Mouse (Mus musculus): ENCODE results near the gene Crim1. TPM values are rescaled to one million over a fixed set of nuclear protein-coding genes. Genes with fewer than 3 reads are reported as not detected.
A peak's percentile ranks its signal among the peaks of the same experiment; 100 is the strongest.

Gene Crim1
- polyA plus RNA-seq, 1 experiment, result 36.1 TPM

DNA sequence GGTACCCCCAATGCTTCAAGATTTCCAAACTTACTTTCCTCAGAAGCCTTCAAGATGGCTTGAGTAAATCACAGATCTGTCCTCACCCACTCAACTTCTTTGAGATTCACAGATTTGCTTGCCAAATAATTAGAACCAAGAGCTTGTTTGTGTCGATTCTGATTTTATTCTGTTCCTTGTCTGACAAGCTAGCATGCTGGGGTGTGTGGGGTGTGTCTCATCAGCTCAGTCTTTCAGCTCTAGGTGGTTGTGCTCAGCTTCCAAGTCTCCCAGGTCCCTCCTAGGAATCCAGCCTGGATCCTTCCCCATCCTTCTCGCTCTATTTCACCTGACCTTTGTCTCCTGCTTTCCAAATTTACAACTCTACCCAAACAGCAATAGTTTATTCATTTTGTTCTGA lies 27.7 kb upstream of the Crim1 start:
- 49% methylated on average over 2 of the region's 2 CpGs for WGBS
- Histone ChIP-seq H3K27ac (ENCODE audit: insufficient read depth, low read depth, low read length) (no peak overlapping the region), H3K27me3 (ENCODE audit: control insufficient read depth, insufficient read depth, low read length) (no peaks in the 10 kb centered on the region), H3K4me3 (ENCODE audit: low read depth, low read length) (no peak overlapping the region), H3K36me3 (ENCODE audit: control insufficient read depth, insufficient read depth, low read length) (no peaks in the 10 kb centered on the region), H3K4me1 (ENCODE audit: control insufficient read depth, insufficient read depth, insufficient read length, low read length) (no peaks in the 10 kb centered on the region)
- no peak for TF ChIP-seq POLR2A (IDR thresholded peaks at IDR 0.05; ENCODE audit: low read depth, low read length)
- no peak for TF ChIP-seq CTCF (IDR thresholded peaks at IDR 0.05; ENCODE audit: extremely low read depth, insufficient read length, insufficient replicate concordance, low read depth, low read length)

DNA sequence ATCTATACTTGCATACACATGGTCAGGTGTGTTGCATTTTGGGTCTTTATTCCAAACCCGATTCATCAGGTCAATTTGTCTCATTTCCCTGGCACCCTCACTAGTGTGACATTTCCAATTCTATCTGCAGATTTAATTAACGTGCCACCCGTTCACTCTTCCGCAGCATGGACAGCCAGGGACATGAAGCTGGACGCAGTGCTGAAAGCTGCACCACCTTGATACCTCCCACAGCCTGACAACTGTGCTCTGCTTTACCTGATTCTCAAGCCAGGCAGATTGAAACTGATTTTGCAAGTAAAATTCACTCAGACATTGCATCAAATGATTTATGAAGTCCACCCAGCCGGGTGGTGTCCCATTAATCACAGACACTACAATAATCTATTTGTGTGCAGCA lies 19.3 kb upstream of the Crim1 start:
- TF ChIP-seq CTCF (IDR thresholded peaks at IDR 0.05; ENCODE audit: extremely low read depth, insufficient read length, insufficient replicate concordance, low read depth, low read length), result no peak
- no peak for TF ChIP-seq POLR2A (IDR thresholded peaks at IDR 0.05; ENCODE audit: low read depth, low read length)
- no peaks in the 10 kb centered on the region for H3K27me3 ChIP-seq (ENCODE audit: control insufficient read depth, insufficient read depth, low read length)
- WGBS, result 92% methylated on average over 6 of the region's 6 CpGs

DNA sequence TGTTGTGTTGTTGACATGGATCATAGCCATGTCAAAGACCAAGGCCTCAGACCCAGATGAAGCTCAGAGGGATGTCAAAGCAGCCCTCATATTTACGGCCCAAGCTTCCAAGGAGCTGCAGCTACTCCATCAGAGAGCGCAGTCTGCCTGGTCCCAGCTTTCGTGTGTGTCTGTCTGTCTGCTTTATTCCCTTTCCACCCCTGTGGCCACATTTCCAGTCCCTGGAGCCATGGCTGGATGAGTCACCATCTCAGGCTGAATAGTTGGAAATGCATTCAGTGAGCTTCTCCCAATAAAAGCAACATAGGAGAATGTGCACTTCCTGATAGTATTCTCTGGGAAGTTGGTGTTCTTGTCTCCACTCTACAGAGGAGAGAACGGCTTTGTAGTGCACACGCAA lies 3.9 kb upstream of the Crim1 start:
- no peaks in the 10 kb centered on the region for H3K36me3 ChIP-seq (ENCODE audit: control insufficient read depth, insufficient read depth, low read length)
- peaks cover under 1% of the 10 kb centered on the region; the same call in 1 of the 2 replicates for H3K4me1 ChIP-seq (ENCODE audit: control insufficient read depth, insufficient read depth, insufficient read length, low read length)
- 94% methylated on average over 5 of the region's 5 CpGs for WGBS
- H3K27ac ChIP-seq (ENCODE audit: insufficient read depth, low read depth, low read length), result no peak overlapping the region
- no peak for TF ChIP-seq POLR2A (IDR thresholded peaks at IDR 0.05; ENCODE audit: low read depth, low read length)
- no peak for TF ChIP-seq CTCF (IDR thresholded peaks at IDR 0.05; ENCODE audit: extremely low read depth, insufficient read length, insufficient replicate concordance, low read depth, low read length)
- no peaks in the 10 kb centered on the region for H3K27me3 ChIP-seq (ENCODE audit: control insufficient read depth, insufficient read depth, low read length)
- H3K4me3 ChIP-seq (ENCODE audit: low read depth, low read length), result no peak overlapping the region

More for the DNA sequence above, 19.3 kb upstream of the Crim1 start:
- Histone ChIP-seq H3K36me3 (ENCODE audit: control insufficient read depth, insufficient read depth, low read length) (no peaks in the 10 kb centered on the region), H3K4me1 (ENCODE audit: control insufficient read depth, insufficient read depth, insufficient read length, low read length) (no peaks in the 10 kb centered on the region), H3K4me3 (ENCODE audit: low read depth, low read length) (no peak overlapping the region), H3K27ac (ENCODE audit: insufficient read depth, low read depth, low read length) (no peak overlapping the region)

DNA sequence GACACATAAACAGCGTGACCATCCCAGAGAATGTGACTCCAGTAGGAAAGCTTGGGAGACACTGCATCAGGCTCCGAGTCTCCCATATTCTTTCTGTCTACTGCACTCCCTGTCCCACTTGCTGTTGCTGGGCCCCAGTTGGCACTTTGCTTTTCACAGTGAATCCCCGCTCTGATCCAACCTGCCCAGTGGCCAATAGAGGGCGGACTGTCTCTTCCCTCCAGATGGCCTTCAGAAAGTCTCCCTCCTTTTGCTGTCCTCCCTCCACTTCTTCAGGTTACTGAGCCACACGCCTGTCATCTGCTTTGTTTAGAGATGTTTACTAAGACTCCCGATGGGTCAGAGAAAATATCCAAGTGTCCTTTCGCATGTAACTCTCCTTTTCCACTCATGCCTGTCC lies 2.9 kb upstream of the Crim1 start:
- TF ChIP-seq POLR2A (IDR thresholded peaks at IDR 0.05; ENCODE audit: low read depth, low read length) (no peak), CTCF (IDR thresholded peaks at IDR 0.05; ENCODE audit: extremely low read depth, insufficient read length, insufficient replicate concordance, low read depth, low read length) (peak; percentile 80; the same call in 1 of the 2 replicates)
- WGBS, result 24% methylated on average over 7 of the region's 7 CpGs
- H3K27ac ChIP-seq (ENCODE audit: insufficient read depth, low read depth, low read length), result no peak overlapping the region
- no peaks in the 10 kb centered on the region for H3K36me3 ChIP-seq (ENCODE audit: control insufficient read depth, insufficient read depth, low read length)
- H3K27me3 ChIP-seq (ENCODE audit: control insufficient read depth, insufficient read depth, low read length), result no peaks in the 10 kb centered on the region
- peaks cover 8% of the 10 kb centered on the region for H3K4me1 ChIP-seq (ENCODE audit: control insufficient read depth, insufficient read depth, insufficient read length, low read length)
- H3K4me3 ChIP-seq (ENCODE audit: low read depth, low read length), result no peak overlapping the region

DNA sequence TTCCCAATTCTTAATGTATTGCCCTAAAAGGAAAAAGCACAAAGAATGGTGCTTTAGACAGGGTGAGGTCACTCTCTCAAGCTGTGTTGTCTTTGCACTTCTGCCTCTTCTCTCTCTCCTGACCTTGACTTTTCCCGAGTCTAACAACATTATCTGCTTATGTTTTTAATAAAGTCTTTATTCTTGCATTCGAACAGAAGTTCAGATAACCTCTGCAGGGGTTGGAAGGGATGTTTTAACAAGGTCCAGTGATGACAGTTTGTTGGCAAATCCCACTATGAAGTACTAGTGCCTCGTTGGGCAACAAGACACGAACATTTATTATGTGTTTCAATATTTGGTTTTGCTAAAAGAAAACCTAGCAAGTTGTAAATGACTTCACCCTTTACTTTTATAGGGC lies 1.9 kb upstream of the Crim1 start:
- Histone ChIP-seq H3K27me3 (ENCODE audit: control insufficient read depth, insufficient read depth, low read length) (no peaks in the 10 kb centered on the region), H3K4me3 (ENCODE audit: low read depth, low read length) (no peak overlapping the region), H3K36me3 (ENCODE audit: control insufficient read depth, insufficient read depth, low read length) (no peaks in the 10 kb centered on the region), H3K27ac (ENCODE audit: insufficient read depth, low read depth, low read length) (no peak overlapping the region), H3K4me1 (ENCODE audit: control insufficient read depth, insufficient read depth, insufficient read length, low read length) (peaks cover 12% of the 10 kb centered on the region)
- 75% methylated on average over 4 of the region's 4 CpGs for WGBS
- no peak for TF ChIP-seq CTCF (IDR thresholded peaks at IDR 0.05; ENCODE audit: extremely low read depth, insufficient read length, insufficient replicate concordance, low read depth, low read length)
- TF ChIP-seq POLR2A (IDR thresholded peaks at IDR 0.05; ENCODE audit: low read depth, low read length), result no peak

DNA sequence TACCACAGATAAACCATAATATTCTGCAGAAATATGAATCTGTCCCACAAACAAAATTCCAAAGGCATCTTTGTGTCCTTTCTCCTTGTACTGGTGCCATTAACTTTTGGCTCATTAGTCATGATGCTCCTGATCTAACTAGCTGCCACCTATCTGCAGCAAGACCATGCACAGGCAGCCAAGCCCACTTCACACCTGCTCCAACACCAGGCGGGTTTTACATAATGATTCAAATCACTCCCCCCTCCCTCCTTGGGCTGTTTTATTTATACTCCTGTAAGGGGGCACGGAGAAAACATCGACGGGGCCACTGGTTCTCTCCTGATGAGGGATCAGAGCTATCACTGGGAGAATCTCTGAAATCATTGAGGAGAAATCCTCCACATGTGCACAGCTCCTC lies 1.2 kb upstream of the Crim1 start:
- Histone ChIP-seq H3K4me3 (ENCODE audit: low read depth, low read length) (no peak overlapping the region), H3K27ac (ENCODE audit: insufficient read depth, low read depth, low read length) (no peak overlapping the region), H3K36me3 (ENCODE audit: control insufficient read depth, insufficient read depth, low read length) (no peaks in the 10 kb centered on the region), H3K4me1 (ENCODE audit: control insufficient read depth, insufficient read depth, insufficient read length, low read length) (peaks cover 12% of the 10 kb centered on the region), H3K27me3 (ENCODE audit: control insufficient read depth, insufficient read depth, low read length) (no peaks in the 10 kb centered on the region)
- no peak for TF ChIP-seq CTCF (IDR thresholded peaks at IDR 0.05; ENCODE audit: extremely low read depth, insufficient read length, insufficient replicate concordance, low read depth, low read length)
- TF ChIP-seq POLR2A (IDR thresholded peaks at IDR 0.05; ENCODE audit: low read depth, low read length), result no peak
- 45% methylated on average over 4 of the region's 4 CpGs for WGBS

DNA sequence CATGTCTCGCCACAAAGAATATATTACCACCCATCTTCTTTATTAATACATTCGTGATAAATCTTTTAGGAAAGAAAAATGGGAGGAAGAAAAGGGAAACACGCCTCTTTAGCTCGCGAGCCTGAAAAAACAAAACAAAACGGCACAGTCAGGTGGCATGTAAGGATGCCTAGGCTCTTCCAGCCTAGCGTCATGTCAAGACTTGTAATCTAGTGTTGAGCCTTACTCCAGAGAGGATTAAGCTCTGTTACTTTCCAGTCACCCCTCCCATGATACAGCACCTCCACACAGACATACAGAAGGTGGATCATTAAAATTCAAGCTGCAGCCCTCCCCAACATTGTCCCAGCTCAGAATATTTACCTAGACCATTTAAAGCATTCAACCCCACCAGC lies 820 bp upstream of the Crim1 start:
- peak overlapping the region; percentile 83; the same call in 1 of the 2 replicates for H3K4me3 ChIP-seq (ENCODE audit: low read depth, low read length)
- H3K27ac ChIP-seq (ENCODE audit: insufficient read depth, low read depth, low read length), result no peak overlapping the region
- peaks cover 12% of the 10 kb centered on the region for H3K4me1 ChIP-seq (ENCODE audit: control insufficient read depth, insufficient read depth, insufficient read length, low read length)
- TF ChIP-seq CTCF (IDR thresholded peaks at IDR 0.05; ENCODE audit: extremely low read depth, insufficient read length, insufficient replicate concordance, low read depth, low read length) (no peak), POLR2A (IDR thresholded peaks at IDR 0.05; ENCODE audit: low read depth, low read length) (no peak)
- H3K36me3 ChIP-seq (ENCODE audit: control insufficient read depth, insufficient read depth, low read length), result no peaks in the 10 kb centered on the region
- 18% methylated on average over 7 of the region's 7 CpGs for WGBS
- H3K27me3 ChIP-seq (ENCODE audit: control insufficient read depth, insufficient read depth, low read length), result no peaks in the 10 kb centered on the region

Data from small intestine, adult 2 months (tissue).